Mouse (Mus musculus): Measurements from ENCODE around the gene P2ry6. TPM values are rescaled to one million over a fixed set of nuclear protein-coding genes. Genes with fewer than 3 reads are reported as not detected.
A peak's percentile ranks its signal among the peaks of the same experiment; 100 is the strongest.

P2ry6 gene
- polyA plus RNA-seq, 1 experiment from 2014 or later, result 8.0 TPM

DNA sequence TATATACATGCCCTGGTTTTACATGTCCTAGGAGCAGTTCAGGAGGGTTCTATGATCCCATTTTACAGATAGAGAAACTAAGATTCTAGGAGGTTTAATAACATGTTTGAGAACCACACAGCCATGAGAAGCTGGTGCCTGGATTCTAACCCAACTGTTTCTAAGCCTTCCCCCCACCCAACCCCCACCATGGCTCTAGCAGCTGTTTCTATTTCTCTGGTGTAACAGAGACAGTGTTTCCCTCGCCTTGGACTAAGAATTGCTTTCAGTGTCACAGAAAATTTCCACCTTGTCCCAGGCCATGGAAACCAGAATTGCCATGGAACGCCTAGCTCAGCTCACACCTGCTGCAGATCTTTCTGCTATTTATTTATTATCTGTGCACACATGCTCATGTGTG lies 14.0 kb downstream of the P2ry6 start:
- no peak for ATAC-seq (ENCODE audit: insufficient read depth, low FRiP score, low read depth)
- Histone ChIP-seq H3K9ac (no peak overlapping the region), H3K27me3 (replicated peaks) (no peaks in the 10 kb centered on the region), H3K4me1 (no peaks in the 10 kb centered on the region), H3K9me3 (no peaks in the 10 kb centered on the region), H3K4me2 (no peak overlapping the region), H3K36me3 (no peaks in the 10 kb centered on the region), H3K4me3 (replicated peaks) (no peak overlapping the region), H3K27ac (no peak overlapping the region)
- WGBS, result 72% methylated on average over 2 of the region's 2 CpGs

DNA sequence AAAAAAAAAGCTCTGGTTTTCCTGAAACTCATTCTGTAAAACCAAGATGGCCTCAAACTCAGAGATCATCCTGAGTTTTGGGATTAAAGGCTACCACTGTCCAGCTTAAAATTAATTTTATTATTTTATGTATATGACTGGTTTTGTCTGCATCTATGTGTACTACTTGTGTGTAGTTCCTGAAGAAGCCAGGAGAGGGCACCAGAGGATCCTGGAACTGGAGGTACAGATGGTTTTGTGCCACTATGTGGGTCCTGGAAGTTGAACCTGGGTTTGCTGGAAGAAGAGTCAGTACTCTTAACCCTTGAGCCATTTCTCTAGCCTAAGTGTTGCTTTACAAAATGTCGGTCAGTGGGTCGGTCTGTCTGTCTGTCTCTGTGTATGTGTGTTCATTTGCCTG lies 16.0 kb downstream of the P2ry6 start:
- H3K9ac ChIP-seq, result no peak overlapping the region
- H3K9me3 ChIP-seq, result no peaks in the 10 kb centered on the region
- H3K4me2 ChIP-seq, result no peak overlapping the region
- no peaks in the 10 kb centered on the region for H3K4me1 ChIP-seq
- ATAC-seq (ENCODE audit: insufficient read depth, low FRiP score, low read depth), result no peak
- no peak overlapping the region for H3K4me3 ChIP-seq (replicated peaks)
- H3K27ac ChIP-seq, result no peak overlapping the region
- 94% methylated on average over 2 of the region's 2 CpGs for WGBS
- H3K36me3 ChIP-seq, result no peaks in the 10 kb centered on the region
- H3K27me3 ChIP-seq (replicated peaks), result no peaks in the 10 kb centered on the region

DNA sequence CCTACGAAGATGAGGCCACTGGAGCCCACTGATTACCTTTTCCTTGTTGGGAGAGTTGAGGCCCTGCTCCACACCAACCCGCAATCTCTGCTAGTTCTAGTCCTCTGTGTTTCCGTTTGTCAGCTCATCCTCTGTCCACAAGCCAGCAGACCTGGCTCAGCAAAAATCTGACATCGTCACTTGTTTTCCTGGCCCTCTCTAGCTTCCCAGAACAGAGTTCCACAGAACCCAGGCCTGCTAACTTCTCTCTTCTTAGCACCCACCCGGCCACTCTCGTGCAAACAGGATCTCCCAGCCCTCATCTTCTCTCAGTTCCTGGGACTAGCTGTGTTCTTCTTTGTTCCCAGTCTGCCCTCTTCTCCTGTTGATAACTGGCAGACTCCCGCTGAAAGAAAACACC lies 21.8 kb downstream of the P2ry6 start:
- Histone ChIP-seq H3K9ac (no peak overlapping the region), H3K27ac (no peak overlapping the region), H3K36me3 (no peaks in the 10 kb centered on the region), H3K4me1 (peaks cover 10% of the 10 kb centered on the region; the same call in 1 of the 2 replicates), H3K27me3 (replicated peaks) (no peaks in the 10 kb centered on the region), H3K9me3 (no peaks in the 10 kb centered on the region), H3K4me2 (no peak overlapping the region), H3K4me3 (replicated peaks) (no peak overlapping the region)
- WGBS, result 73% methylated on average over 7 of the region's 7 CpGs
- ATAC-seq (ENCODE audit: insufficient read depth, low FRiP score, low read depth), result no peak

DNA sequence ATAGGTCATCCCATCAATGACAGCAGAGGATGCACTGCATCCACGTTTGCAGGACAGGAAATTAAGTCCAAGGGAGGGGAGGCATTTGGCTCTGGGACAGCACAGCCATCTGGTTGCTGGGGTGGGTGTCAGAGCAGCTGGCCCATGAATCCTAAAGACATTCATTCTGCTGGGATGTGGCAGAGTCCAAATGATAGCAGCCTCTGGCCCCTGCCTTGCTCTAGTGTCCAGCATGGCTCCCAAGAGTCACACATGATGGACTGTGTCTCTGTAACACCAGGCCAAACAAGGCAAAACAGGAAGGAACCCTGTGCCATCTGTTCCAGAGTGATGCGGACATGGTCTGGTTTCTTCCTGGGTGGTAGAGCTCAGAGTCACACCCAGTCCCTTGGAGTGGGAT lies 22.5 kb downstream of the P2ry6 start:
- H3K4me1 ChIP-seq, result peaks cover 10% of the 10 kb centered on the region; the same call in 1 of the 2 replicates
- no peak overlapping the region for H3K9ac ChIP-seq
- no peaks in the 10 kb centered on the region for H3K27me3 ChIP-seq (replicated peaks)
- WGBS, result 50% methylated on average over 2 of the region's 2 CpGs
- no peak overlapping the region for H3K4me2 ChIP-seq
- no peak for ATAC-seq (ENCODE audit: insufficient read depth, low FRiP score, low read depth)
- H3K36me3 ChIP-seq, result no peaks in the 10 kb centered on the region
- H3K4me3 ChIP-seq (replicated peaks), result no peak overlapping the region
- peak overlapping the region; percentile 10; the same call in 1 of the 2 replicates for H3K27ac ChIP-seq
- H3K9me3 ChIP-seq, result no peaks in the 10 kb centered on the region

DNA sequence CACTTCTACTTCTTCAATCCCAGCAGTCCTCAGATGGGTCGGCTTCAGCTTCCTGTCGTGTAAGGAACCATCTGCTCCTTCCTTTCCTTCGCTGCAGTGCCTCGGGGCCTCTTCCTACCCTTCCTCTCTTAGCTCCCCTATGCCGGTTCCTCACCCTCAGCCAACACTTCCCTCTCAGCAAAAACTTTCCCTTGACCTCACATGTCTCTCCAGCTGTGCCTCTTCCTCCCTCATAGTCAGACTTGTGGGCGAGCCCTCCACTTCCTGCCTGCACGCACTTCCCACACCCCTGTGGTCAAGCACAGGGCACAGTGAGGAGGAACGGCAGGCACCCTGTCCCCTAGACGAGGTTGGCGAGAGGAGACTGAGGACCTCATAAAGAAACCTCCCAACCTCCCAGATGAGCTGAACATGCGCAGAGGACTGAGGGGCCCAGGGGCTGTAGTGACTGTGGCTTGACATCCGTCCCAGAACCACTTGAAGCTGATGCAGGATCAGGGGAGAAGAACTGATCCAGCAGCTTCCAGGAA lies 23.9 kb downstream of the P2ry6 start:
- Histone ChIP-seq H3K9ac (no peak overlapping the region), H3K4me1 (peaks cover 10% of the 10 kb centered on the region; the same call in 1 of the 2 replicates), H3K4me3 (replicated peaks) (no peak overlapping the region), H3K27me3 (replicated peaks) (no peaks in the 10 kb centered on the region), H3K9me3 (no peaks in the 10 kb centered on the region), H3K27ac (peak overlapping the region; percentile 80), H3K36me3 (no peaks in the 10 kb centered on the region), H3K4me2 (no peak overlapping the region)
- 34% methylated on average over 12 of the region's 12 CpGs for WGBS
- peak; percentile 61; the same call in 1 of the 2 replicates for ATAC-seq (ENCODE audit: insufficient read depth, low FRiP score, low read depth)

DNA sequence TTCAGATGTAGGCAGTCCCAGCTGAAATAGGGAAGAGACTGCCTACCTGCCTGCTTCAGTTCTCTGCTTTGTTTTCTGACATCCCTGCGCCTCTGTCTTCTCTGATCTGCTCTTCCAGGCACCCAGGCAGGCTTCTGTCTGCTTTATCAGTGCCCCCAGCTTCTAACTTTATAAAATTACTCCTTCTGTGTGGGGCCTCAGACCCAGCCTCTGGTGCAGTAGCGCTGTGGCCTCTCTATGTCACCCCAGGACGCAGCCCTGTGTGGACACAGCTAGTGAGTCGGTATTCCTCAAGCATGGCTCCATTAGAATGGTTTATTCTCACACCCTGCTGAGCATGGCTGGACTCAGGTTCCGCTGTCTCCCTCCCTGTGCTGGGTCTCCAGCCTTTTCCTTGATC lies 24.4 kb downstream of the P2ry6 start:
- Histone ChIP-seq H3K9ac (no peak overlapping the region), H3K4me2 (no peak overlapping the region), H3K9me3 (no peaks in the 10 kb centered on the region), H3K36me3 (no peaks in the 10 kb centered on the region), H3K27ac (peak overlapping the region; percentile 80), H3K4me1 (peaks cover 10% of the 10 kb centered on the region; the same call in 1 of the 2 replicates), H3K27me3 (replicated peaks) (no peaks in the 10 kb centered on the region), H3K4me3 (replicated peaks) (no peak overlapping the region)
- WGBS, result 68% methylated on average over 5 of the region's 5 CpGs
- peak; percentile 11; the same call in 1 of the 2 replicates for ATAC-seq (ENCODE audit: insufficient read depth, low FRiP score, low read depth)

DNA sequence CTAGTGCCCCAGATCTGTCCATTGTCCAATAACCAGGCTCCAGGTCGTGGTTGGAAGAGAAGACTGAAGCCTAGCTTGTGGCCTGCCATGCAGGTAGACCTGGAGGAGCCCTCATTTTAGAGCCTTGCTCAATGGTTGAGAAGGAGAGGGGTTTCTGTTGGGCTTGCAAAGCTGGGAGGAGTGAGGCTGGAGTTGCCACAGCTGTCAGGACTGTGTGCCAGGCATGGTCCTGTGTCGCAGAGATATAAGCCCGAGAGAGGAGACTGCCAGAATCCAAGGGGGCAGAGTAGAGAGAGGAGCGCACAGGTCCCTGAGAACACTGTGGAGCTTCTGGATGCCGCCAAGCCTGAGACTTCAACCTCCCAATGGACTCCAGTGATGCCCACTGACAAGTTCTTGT lies 29.7 kb downstream of the P2ry6 start:
- H3K4me2 ChIP-seq, result no peak overlapping the region
- no peak overlapping the region for H3K9ac ChIP-seq
- WGBS, result 81% methylated on average over 5 of the region's 5 CpGs
- H3K9me3 ChIP-seq, result no peaks in the 10 kb centered on the region
- no peak for ATAC-seq (ENCODE audit: insufficient read depth, low FRiP score, low read depth)
- H3K27ac ChIP-seq, result 0 out of 2 replicates have a peak overlapping the region, but pooled peaks have one; percentile 31
- H3K4me1 ChIP-seq, result peaks cover 8% of the 10 kb centered on the region
- H3K36me3 ChIP-seq, result no peaks in the 10 kb centered on the region
- no peaks in the 10 kb centered on the region for H3K27me3 ChIP-seq (replicated peaks)
- H3K4me3 ChIP-seq (replicated peaks), result no peak overlapping the region

DNA sequence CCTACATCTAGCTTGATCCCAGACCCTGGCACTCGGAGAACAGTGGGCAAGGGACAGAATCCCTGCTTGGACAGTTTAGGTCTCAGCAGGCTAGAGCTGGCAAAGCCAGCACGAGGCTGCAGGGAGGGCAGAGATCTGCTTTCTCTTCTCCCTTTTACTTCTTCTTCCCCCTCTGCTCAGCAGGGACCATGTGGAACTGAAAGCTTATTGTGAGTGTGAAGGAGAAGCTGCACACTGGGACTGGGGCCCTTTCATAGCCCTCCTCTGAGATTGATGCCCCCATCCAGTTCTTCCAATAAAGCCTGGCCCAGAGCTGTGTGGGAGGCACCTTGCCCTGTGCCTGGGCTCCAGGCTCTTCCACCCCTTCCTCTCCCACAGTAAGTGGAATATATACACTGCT lies 30.1 kb downstream of the P2ry6 start:
- H3K27me3 ChIP-seq (replicated peaks), result no peaks in the 10 kb centered on the region
- H3K9ac ChIP-seq, result no peak overlapping the region
- H3K9me3 ChIP-seq, result no peaks in the 10 kb centered on the region
- H3K36me3 ChIP-seq, result no peaks in the 10 kb centered on the region
- WGBS, result 50% methylated on average over 2 of the region's 2 CpGs
- no peak overlapping the region for H3K4me3 ChIP-seq (replicated peaks)
- peaks cover 4% of the 10 kb centered on the region for H3K4me1 ChIP-seq
- ATAC-seq (ENCODE audit: insufficient read depth, low FRiP score, low read depth), result no peak
- H3K4me2 ChIP-seq, result no peak overlapping the region
- peak overlapping the region; percentile 31; the same call in 1 of the 2 replicates for H3K27ac ChIP-seq

DNA sequence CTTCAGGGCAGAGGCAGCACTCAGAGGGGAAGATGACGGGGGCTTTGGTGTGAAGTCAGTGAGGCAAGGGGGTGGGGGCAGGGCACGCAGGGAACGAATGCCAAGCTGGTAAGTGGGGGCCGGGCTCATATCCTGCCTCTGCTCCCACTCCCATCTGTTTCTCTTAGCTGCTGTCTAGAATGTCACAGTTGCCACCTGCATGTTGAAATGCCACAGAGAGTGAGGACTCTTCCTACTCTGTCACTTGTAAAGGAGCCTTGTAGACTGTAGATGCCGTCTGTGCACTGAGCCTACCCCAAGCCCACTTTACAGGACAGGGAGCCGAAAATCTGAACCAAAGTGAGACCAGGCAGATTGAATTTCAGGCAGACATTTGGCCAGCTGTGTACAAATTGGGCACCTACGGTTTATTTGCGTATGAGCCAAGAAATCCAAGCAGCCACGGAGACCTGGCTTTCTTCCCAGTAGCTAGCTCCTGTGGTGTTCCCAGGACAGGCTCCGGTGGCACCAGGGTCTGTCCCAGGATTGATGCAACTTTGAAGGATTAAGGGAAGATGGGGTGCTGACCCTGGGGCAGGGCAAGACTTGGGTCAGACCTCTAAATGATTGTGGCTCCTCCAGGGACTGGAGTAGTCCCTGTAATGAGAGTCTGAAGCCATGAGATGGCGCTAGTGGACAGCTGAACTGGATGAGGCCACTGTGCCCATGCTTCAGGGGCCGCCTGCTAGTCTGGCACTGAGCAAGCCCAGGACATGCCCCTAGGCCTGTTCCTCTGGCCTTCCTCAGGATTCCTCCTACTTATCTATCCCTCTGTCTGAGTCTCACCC lies 31.4 kb downstream of the P2ry6 start:
- no peak overlapping the region for H3K9ac ChIP-seq

DNA sequence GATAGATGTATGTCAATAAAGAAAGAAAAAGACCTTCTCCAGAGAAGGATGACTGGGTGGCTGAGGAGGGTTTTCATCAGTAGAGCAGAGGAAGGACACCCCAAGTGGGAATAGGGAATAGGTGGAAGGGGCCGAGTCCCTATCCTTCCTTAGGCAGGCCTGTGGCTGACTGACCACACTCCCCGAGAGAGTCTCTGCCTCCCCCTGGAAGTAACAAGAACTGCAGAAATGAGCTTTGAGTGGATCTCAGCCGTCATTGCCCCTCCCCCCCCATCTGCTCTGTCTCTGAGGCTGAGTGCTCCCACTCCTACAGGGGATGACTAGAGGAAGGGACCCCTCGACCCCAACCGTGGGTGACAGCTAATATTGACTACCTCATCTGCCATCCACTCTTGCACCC lies 33.3 kb downstream of the P2ry6 start:
- H3K4me2 ChIP-seq, result no peak overlapping the region
- 45% methylated on average over 5 of the region's 5 CpGs for WGBS
- no peaks in the 10 kb centered on the region for H3K9me3 ChIP-seq
- no peak overlapping the region for H3K4me3 ChIP-seq (replicated peaks)
- H3K27me3 ChIP-seq (replicated peaks), result no peaks in the 10 kb centered on the region
- H3K4me1 ChIP-seq, result peaks cover 8% of the 10 kb centered on the region
- H3K9ac ChIP-seq, result no peak overlapping the region
- ATAC-seq (ENCODE audit: insufficient read depth, low FRiP score, low read depth), result no peak
- H3K27ac ChIP-seq, result no peak overlapping the region
- no peaks in the 10 kb centered on the region for H3K36me3 ChIP-seq

More for the DNA sequence above, 31.4 kb downstream of the P2ry6 start:
- Histone ChIP-seq H3K4me3 (replicated peaks) (no peak overlapping the region), H3K27me3 (replicated peaks) (no peaks in the 10 kb centered on the region), H3K27ac (peak overlapping the region; percentile 31; the same call in 1 of the 2 replicates), H3K9me3 (no peaks in the 10 kb centered on the region), H3K36me3 (no peaks in the 10 kb centered on the region), H3K4me2 (no peak overlapping the region), H3K4me1 (peaks cover 7% of the 10 kb centered on the region)
- ATAC-seq (ENCODE audit: insufficient read depth, low FRiP score, low read depth), result peak; percentile 41; the same call in 1 of the 2 replicates
- WGBS, result 50% methylated on average over 12 of the region's 12 CpGs

DNA sequence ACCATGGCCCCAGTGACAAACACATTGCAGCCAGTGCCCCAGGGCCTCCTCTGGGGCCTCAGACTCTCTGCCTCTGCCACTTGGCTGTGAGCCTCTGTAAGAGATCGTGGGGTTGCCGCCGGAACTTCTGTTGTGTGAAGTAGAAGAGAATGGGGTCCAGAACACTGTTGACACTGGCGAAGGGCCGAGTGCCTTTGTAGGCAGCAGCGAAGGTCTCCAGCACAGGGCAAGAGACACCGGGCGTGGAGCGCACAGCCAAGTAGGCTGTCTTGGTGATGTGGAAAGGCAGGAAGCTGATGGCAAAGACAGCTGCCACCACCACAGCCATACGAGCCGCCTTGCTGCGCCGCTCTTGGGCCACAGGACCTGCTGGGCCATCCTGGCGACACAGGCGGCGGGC lies 36.3 kb downstream of the P2ry6 start:
- no peak overlapping the region for H3K27ac ChIP-seq
- H3K4me3 ChIP-seq (replicated peaks), result no peak overlapping the region
- H3K9ac ChIP-seq, result no peak overlapping the region
- H3K9me3 ChIP-seq, result no peaks in the 10 kb centered on the region
- no peak overlapping the region for H3K4me2 ChIP-seq
- no peaks in the 10 kb centered on the region for H3K36me3 ChIP-seq
- WGBS, result 82% methylated on average over 16 of the region's 16 CpGs
- ATAC-seq (ENCODE audit: insufficient read depth, low FRiP score, low read depth), result no peak
- H3K4me1 ChIP-seq, result 0 out of 2 replicates have a peak, but pooled peaks cover 4% of the 10 kb centered on the region
- no peaks in the 10 kb centered on the region for H3K27me3 ChIP-seq (replicated peaks)

DNA sequence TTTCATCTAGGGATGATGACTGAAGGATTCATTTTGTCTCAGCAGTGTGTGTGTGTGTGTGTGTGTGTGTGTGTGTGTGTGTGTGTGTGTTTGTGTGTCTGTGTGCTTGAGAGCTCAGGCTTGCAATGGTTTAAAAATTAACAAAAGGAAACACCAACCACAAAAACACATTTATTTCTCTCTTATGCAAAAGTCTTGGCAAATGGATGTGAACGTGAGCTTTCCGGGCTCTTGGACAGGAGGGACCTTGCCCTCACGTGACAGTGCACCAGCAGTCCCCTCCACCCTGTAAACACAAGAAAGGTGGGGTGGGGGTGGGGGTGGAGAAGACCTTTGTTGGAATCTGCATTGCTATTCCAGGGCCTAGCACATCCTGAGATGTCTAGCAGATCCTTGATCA lies 37.0 kb downstream of the P2ry6 start:
- Histone ChIP-seq H3K27me3 (replicated peaks) (no peaks in the 10 kb centered on the region), H3K4me2 (no peak overlapping the region), H3K4me3 (replicated peaks) (no peak overlapping the region), H3K9me3 (no peaks in the 10 kb centered on the region), H3K4me1 (0 out of 2 replicates have a peak, but pooled peaks cover 9% of the 10 kb centered on the region), H3K9ac (no peak overlapping the region), H3K27ac (no peak overlapping the region), H3K36me3 (no peaks in the 10 kb centered on the region)
- WGBS, result 66% methylated on average over 3 of the region's 3 CpGs
- no peak for ATAC-seq (ENCODE audit: insufficient read depth, low FRiP score, low read depth)

Measured in stomach, embryonic 15.5 days (tissue).